Mouse (Mus musculus) intestine, embryonic 16.5 days (tissue): ENCODE measurements around the gene Mxi1. TPM values are rescaled to one million over a fixed set of nuclear protein-coding genes. Genes with fewer than 3 reads are reported as not detected.

Source experiments
- ATAC-seq: fragments of 200-750 bp; cut with Nextera tagmentation; 2 replicates; pipeline ENCODE4 v1.8.0; 2017; ENCODE audit warnings: moderate TSS enrichment, moderate library complexity
- H3K27ac ChIP-seq: fragments of 300-500 bp; sonication (generic); 2 replicates; pipeline ENCODE4 v1.5.1; 2014; ENCODE audit warnings: mild to moderate bottlenecking, low read length
- H3K27me3 ChIP-seq: fragments of 300-500 bp; sonication (generic); replicated peaks from 2 replicates; pipeline ENCODE4 v1.6.1; 2014; ENCODE audit warnings: low read length, control low read depth, mixed read lengths; ENCODE audit not compliant: control insufficient read depth, insufficient read depth
- H3K36me3 ChIP-seq: fragments of 300-500 bp; sonication (generic); 2 replicates; pipeline ENCODE4 v1.6.1; 2014; ENCODE audit warnings: low read length, control low read depth; ENCODE audit not compliant: control insufficient read depth, insufficient read depth
- H3K4me1 ChIP-seq: fragments of 300-500 bp; sonication (generic); 2 replicates; pipeline ENCODE4 v1.6.1; 2014; ENCODE audit warnings: low read length, control low read depth, mixed read lengths; ENCODE audit not compliant: control insufficient read depth, insufficient read depth
- H3K4me2 ChIP-seq: fragments of 300-500 bp; sonication (generic); 2 replicates; pipeline ENCODE4 v1.6.1; 2014; ENCODE audit warnings: low read depth, low read length, control low read depth
- H3K4me3 ChIP-seq: fragments of 300-500 bp; sonication (generic); 2 replicates; pipeline ENCODE4 v1.5.1; 2014; ENCODE audit warnings: mild to moderate bottlenecking, low read length
- H3K9ac ChIP-seq: fragments of 300-500 bp; sonication (generic); 2 replicates; pipeline ENCODE4 v1.6.1; 2014; ENCODE audit warnings: low read depth, low read length
- H3K9me3 ChIP-seq: fragments of 300-500 bp; sonication (generic); 2 replicates; pipeline ENCODE4 v1.6.1; 2016; ENCODE audit warnings: low read length, control low read depth; ENCODE audit not compliant: control insufficient read depth
- WGBS: fragments of 180-500 bp; shearing (Covaris S2); extraction: QIAGEN DNeasy Blood & Tissue Kit; methylation state at CpG from one replicate; pipeline ENCODE4 v1.1.7; 2014; 5-methylcytosine and 5-hydroxymethylcytosine counted together
- polyA plus RNA-seq: library from polyadenylated mRNA; unstranded; fragments of >200 nt; fragmentation: Nextera tagmentation; extraction: Ambion mirVana; gene quantifications from 2 replicates; pipeline ENCODE4 v1.2.1, GENCODE M21; 2015

The Mxi1 gene
- polyA plus RNA-seq, 1 experiment from 2014 or later, result 10.3 TPM

DNA sequence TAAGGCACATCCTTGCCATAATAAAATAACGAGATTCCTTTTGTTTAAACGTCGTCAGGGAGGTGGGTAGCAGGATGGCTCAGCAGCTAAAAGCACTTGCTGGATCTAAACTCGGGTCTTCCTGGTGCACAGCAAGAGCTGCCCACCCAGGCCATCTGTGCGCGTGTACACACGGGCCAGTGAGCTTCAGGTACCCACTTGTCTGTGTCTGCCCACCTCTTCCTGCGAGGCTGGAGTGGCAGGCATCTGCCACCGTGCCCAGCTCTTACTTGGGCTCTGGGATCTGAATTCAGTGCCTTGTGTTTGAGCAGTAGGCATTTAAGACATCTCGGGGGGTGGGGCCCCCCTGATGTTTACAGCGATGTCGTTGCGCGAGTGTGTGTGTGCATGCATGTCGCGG, 44.7 kb downstream of the Mxi1 start:
- WGBS, result 85% methylated on average over 16 of the region's 16 CpGs
- no peak overlapping the region for H3K9ac ChIP-seq

DNA sequence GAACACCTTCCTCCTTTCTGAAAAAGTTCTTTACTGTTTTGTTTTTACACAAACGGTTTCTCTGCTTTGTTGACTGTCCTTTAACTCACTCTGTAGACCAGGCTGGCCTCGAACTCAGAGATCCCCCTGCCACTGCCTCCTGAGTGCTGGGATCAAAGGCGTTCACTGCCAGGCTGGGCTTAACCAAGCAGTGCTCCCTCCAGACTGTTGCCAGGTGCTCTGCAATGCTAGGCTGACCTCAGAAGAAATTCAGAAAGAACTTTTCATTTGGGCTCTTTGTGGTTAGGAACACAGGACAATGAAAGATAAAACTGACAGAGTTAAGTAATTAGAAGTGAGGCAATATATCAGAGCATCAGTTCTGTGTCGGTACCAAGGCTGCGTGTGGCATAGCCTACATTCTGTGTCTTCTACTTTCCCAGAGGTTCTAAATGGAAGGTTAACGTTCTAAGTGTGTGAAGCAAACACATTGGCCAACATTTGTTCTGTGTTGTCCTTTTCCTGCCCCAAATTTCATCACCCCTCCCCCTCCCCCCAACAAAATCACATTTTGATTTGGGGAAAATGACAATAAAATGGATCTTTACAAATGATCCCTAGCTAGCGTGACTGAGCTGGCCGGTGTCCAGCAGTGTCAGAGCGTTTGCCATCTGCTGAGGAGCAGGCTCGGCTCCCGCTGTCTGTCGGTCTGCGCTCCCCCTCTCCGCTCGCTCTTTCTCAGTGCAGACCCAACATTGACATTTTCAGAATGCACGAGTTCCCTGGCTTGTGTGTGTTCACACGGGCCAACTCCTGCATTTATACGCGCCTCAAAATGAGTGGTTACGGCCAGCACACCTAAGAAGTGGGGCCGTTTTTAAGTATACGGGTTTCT, 49.1 kb downstream of the Mxi1 start:
- Histone ChIP-seq H3K27ac (no peak overlapping the region), H3K9ac (no peak overlapping the region), H3K27me3 (no peaks in the 10 kb centered on the region), H3K4me1 (peaks cover 7% of the 10 kb centered on the region), H3K4me3 (0 out of 2 replicates have a peak overlapping the region, but pooled peaks have one; percentile 17), H3K36me3 (peaks cover 2% of the 10 kb centered on the region; the same call in 1 of the 2 replicates), H3K4me2 (peak overlapping the region; percentile 11; the same call in 1 of the 2 replicates), H3K9me3 (no peaks in the 10 kb centered on the region)
- WGBS, result 49% methylated on average over 22 of the region's 22 CpGs
- ATAC-seq, result peak; percentile 7; the same call in 1 of the 2 replicates

More for the DNA sequence above, 44.7 kb downstream of the Mxi1 start:
- Histone ChIP-seq H3K4me3 (no peak overlapping the region), H3K4me2 (no peak overlapping the region), H3K36me3 (no peaks in the 10 kb centered on the region; the same call in 1 of the 2 replicates), H3K27me3 (no peaks in the 10 kb centered on the region), H3K27ac (no peak overlapping the region), H3K9me3 (no peaks in the 10 kb centered on the region), H3K4me1 (peaks cover 5% of the 10 kb centered on the region; the same call in 1 of the 2 replicates)
- ATAC-seq, result no peak

DNA sequence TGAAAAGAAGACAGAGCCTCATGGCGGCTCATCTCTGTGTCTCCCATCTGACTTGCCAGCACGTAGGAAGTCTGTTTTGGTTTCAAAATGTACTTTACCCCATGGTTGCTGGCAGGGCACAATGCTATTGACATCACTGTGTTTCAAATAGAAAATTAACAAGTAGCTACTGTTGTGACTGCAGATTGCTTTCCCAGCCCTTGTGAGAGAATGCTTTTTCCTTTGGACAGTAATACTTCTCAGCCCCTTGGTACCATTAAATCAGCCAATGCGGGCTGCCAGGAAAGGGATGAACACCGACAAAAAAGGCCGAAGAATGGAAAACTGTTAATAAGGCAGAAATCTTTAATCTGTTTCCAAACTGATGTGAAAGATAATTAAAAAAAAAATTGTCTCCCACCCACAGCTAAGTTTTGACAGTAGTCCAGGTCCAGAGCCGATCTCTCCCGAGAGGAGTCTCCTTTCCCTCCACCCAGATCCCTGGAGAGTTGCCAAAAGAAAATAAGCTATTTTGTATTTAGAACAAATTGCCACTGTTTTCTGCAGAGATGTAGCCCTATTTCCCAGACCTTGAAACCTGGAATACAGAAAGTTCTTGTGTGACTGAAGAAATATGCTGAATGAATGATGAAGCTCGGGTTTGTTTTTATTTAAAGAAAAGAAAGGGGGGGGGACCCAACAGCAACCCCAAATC, 50.1 kb downstream of the Mxi1 start:
- Histone ChIP-seq H3K27ac (no peak overlapping the region), H3K4me2 (no peak overlapping the region)

DNA sequence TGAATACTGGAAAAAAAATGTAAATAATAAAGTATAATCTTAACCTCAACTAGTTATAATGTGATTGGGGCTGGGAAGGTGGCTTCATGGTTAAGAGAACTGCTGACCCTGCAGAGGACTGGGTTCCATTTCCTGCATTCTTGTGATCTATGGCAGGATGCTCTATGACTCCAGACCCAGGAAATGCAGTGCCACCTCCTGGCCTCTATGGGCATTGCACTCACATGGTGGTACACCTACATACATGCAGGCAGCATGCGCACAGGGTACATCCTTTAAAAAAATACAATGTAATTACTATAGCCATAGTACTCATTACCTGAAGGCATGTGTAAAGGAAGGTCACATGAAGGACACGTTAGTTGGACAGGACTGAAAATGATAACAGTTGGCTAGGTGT, 52.6 kb downstream of the Mxi1 start:
- H3K4me2 ChIP-seq, result no peak overlapping the region
- H3K4me3 ChIP-seq, result no peak overlapping the region
- H3K27ac ChIP-seq, result no peak overlapping the region
- H3K9ac ChIP-seq, result no peak overlapping the region
- H3K4me1 ChIP-seq, result peaks cover 22% of the 10 kb centered on the region
- 45% methylated on average over 2 of the region's 2 CpGs for WGBS
- H3K36me3 ChIP-seq, result 0 out of 2 replicates have a peak, but pooled peaks cover 2% of the 10 kb centered on the region
- no peak for ATAC-seq
- H3K9me3 ChIP-seq, result no peaks in the 10 kb centered on the region
- no peaks in the 10 kb centered on the region for H3K27me3 ChIP-seq

More for the DNA sequence above, 50.1 kb downstream of the Mxi1 start:
- Histone ChIP-seq H3K9ac (no peak overlapping the region), H3K36me3 (peaks cover 2% of the 10 kb centered on the region; the same call in 1 of the 2 replicates), H3K4me3 (no peak overlapping the region), H3K4me1 (peaks cover 14% of the 10 kb centered on the region), H3K9me3 (no peaks in the 10 kb centered on the region), H3K27me3 (no peaks in the 10 kb centered on the region)
- ATAC-seq, result no peak
- 49% methylated on average over 8 of the region's 8 CpGs for WGBS

DNA sequence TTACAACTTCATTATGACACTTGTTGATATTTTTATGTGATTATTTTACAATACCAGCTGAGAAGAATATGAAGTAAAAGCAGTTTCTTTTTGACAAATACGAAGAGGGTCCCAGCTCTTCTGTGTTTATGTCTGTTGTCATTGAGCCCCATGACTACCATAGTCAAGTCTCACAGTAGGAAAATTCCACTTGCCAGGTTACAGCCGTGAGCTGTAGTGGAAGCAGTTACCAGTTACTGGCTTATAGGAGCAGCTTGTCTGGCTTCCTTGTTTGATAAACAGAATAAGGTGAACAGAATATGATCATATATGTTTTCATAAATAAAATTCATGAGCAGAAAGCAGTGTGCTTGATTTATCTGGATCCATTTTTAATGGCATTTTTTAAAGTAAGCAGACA, 54.2 kb downstream of the Mxi1 start:
- Histone ChIP-seq H3K9ac (no peak overlapping the region), H3K27ac (peak overlapping the region; percentile 69), H3K27me3 (no peaks in the 10 kb centered on the region), H3K9me3 (no peaks in the 10 kb centered on the region), H3K4me1 (peaks cover 22% of the 10 kb centered on the region), H3K4me2 (peak overlapping the region; percentile 27; the same call in 1 of the 2 replicates), H3K4me3 (no peak overlapping the region), H3K36me3 (0 out of 2 replicates have a peak, but pooled peaks cover 2% of the 10 kb centered on the region)
- 39% methylated on average over 2 of the region's 2 CpGs for WGBS
- ATAC-seq, result peak; percentile 36; the same call in 1 of the 2 replicates

DNA sequence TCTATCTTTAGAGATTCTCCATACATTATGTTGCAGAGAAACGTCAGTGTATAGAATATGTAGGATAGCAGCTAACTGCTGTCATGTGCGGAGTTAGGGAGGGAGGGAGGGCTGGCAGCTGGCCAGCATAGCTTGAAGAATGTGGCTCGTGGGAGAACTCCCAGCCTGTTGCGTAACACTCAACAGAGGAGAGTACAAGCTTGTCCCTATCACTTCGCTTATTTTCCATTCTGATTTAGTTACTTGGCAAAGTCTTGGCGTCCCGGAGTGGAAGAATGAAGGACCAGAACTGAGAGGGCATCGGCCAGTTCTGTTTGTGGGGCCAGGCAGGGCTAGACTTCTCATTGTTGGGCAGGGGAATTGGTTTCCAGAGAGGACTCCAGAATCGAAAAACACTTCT, 54.6 kb downstream of the Mxi1 start:
- Histone ChIP-seq H3K9me3 (no peaks in the 10 kb centered on the region), H3K4me3 (peak overlapping the region; percentile 31), H3K4me2 (peak overlapping the region; percentile 52), H3K9ac (0 out of 2 replicates have a peak overlapping the region, but pooled peaks have one; percentile 40), H3K36me3 (0 out of 2 replicates have a peak, but pooled peaks cover 2% of the 10 kb centered on the region), H3K4me1 (peaks cover 20% of the 10 kb centered on the region), H3K27ac (peak overlapping the region; percentile 78; the same call in 1 of the 2 replicates), H3K27me3 (no peaks in the 10 kb centered on the region)
- ATAC-seq, result peak; percentile 95
- 11% methylated on average over 9 of the region's 9 CpGs for WGBS

DNA sequence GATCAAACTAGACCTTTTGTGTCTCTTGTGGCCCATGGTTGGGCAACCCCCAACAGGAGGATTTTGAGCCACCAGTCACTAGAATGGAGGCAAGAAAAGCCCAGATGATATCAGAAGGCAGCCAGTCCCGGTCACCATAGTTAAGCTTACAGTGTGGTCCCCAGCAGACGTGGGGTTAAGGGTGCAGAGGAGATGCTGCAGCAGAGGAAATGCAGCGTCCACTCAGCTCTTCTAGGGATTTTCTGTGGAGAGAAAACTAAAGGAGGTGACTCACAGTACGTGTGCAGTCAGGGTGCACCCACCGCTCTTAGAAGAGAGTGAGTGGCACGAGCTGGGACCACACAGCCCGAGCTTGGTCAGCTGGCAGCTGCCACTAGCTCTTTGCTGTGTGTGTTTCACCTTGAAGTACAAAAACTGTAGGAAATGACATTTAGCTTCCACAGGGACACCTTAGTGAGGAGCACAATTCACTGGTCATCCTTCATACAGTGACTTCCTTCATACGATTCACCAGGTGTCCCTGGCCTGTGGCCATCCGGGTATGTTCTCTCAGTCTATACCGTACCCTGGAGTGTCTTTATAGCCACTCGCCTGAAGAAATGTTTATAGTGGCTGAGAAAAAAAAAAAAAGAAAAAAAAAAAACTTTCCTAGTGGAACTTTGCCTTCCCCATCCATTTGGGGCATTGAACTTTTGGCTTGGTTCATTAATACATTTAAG, 55.9 kb downstream of the Mxi1 start:
- no peaks in the 10 kb centered on the region for H3K9me3 ChIP-seq
- WGBS, result 59% methylated on average over 11 of the region's 11 CpGs
- peaks cover 20% of the 10 kb centered on the region for H3K4me1 ChIP-seq
- H3K27ac ChIP-seq, result no peak overlapping the region
- ATAC-seq, result no peak
- H3K9ac ChIP-seq, result no peak overlapping the region
- H3K27me3 ChIP-seq, result no peaks in the 10 kb centered on the region
- H3K36me3 ChIP-seq, result 0 out of 2 replicates have a peak, but pooled peaks cover 2% of the 10 kb centered on the region
- no peak overlapping the region for H3K4me3 ChIP-seq
- H3K4me2 ChIP-seq, result no peak overlapping the region

DNA sequence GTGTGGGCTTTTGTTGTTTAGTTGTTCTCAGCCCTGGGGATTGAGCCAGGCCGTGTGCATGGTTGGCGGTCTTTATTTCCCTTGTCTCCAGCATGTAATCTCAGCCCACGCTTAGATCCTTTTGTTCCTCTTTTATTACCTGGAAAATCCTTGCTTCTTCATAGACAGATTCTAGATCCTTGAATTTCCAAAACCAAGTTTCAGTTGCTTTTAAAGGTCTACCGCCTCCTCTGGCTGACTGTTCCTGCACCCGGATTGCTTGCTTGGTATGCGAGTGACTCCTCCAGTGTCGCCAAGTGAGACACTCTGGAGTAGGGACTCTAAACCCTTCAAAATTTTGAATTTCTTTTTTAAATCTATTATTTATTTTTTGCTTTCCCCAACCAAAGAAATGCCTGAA, 56.6 kb downstream of the Mxi1 start:
- 87% methylated on average over 7 of the region's 7 CpGs for WGBS

More for the DNA sequence above, 56.6 kb downstream of the Mxi1 start:
- H3K27ac ChIP-seq, result no peak overlapping the region
- H3K4me1 ChIP-seq, result peaks cover 20% of the 10 kb centered on the region
- H3K4me3 ChIP-seq, result no peak overlapping the region
- H3K9me3 ChIP-seq, result no peaks in the 10 kb centered on the region
- no peak overlapping the region for H3K4me2 ChIP-seq
- ATAC-seq, result no peak
- H3K27me3 ChIP-seq, result no peaks in the 10 kb centered on the region
- H3K9ac ChIP-seq, result no peak overlapping the region
- 0 out of 2 replicates have a peak, but pooled peaks cover 2% of the 10 kb centered on the region for H3K36me3 ChIP-seq
